Mouse (Mus musculus) bone marrow, adult 2 months (tissue): ENCODE data around the gene Gzmb. TPM values are rescaled to one million over a fixed set of nuclear protein-coding genes. Genes with fewer than 3 reads are reported as not detected.
"Not testable (repeated sequence)": the region's sequence is repeated elsewhere in the genome, so short reads cannot be mapped to it uniquely, and the experiment has no call there.

Experiments used
- H3K27ac ChIP-seq: fragments of 200-500 bp; 2 replicates; pipeline ENCODE4 v1.5.1; 2012; ENCODE audit warnings: low read depth, mild to moderate bottlenecking, control low read depth, inconsistent platforms, low read length; ENCODE audit not compliant: control insufficient read depth, poor library complexity, insufficient read depth
- H3K4me1 ChIP-seq: fragments of 200-500 bp; 2 replicates; pipeline ENCODE4 v1.6.1; 2011; ENCODE audit warnings: low read length; ENCODE audit not compliant: control insufficient read depth, insufficient read depth
- H3K4me3 ChIP-seq: fragments of 200-500 bp; replicated peaks from 2 replicates; pipeline ENCODE3; 2011; ENCODE audit warnings: mild to moderate bottlenecking, low read depth, low read length, control low read depth; ENCODE audit not compliant: control insufficient read depth
- CTCF ChIP-seq: fragments of 200-500 bp; IDR thresholded peaks from 2 replicates; pipeline ENCODE4 v1.5.1; 2011; ENCODE audit warnings: low read length, control low read depth; ENCODE audit not compliant: control insufficient read depth, insufficient read depth
- POLR2A ChIP-seq: fragments of 200-500 bp; IDR thresholded peaks from 2 replicates; pipeline ENCODE4 v1.6.1; 2011; ENCODE audit warnings: low read depth, mild to moderate bottlenecking, control low read depth, low read length, borderline replicate concordance; ENCODE audit not compliant: control insufficient read depth
- WGBS: fragments of 180-500 bp; shearing (Covaris S2); methylation state at CpG from one replicate; pipeline ENCODE4 v1.1.7; 2018; 5-methylcytosine and 5-hydroxymethylcytosine counted together
- polyA plus RNA-seq: library from polyadenylated mRNA; stranded (reverse); fragments of >200 nt; gene quantifications from 2 replicates; pipeline ENCODE4 v1.2.4, GENCODE M21; 2011; ENCODE audit warnings: low replicate concordance; ENCODE audit not compliant: missing spikeins, insufficient read depth, insufficient read length

Gzmb gene
- polyA plus RNA-seq: not detected in 2 replicates

DNA sequence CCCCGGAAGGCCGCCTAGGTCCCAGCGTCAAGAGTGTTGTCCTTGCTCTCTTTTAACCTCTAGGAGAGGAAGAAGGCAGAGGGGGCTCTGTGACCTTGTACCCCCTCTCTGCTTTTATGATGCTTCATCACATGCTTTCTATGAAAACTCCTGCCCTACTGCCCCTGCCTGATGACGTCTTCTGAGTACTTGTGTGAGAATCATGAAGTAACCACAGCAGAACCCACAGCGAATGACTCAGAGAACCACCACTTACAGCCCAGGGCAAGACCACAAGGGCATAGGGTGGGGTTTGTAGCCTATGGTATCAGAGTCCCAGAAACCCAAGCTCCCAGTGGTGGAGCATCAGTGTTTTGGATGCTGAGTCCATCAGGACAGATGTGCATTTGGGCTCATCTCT lies at the start of gene Gzmb:
Gene Gzmb, minus strand, starts transcription at position 108 of the 400 bp plus-strand sequence.
- no peak within 1 kb of the TSS for H3K27ac ChIP-seq
- TF ChIP-seq POLR2A: no peak
- no peak for TF ChIP-seq CTCF
- no peak within 1 kb of the TSS for H3K4me3 ChIP-seq
- H3K4me1 ChIP-seq: no peaks in the 10 kb centered on the region
- 58% methylated on average over 5 of the region's 5 CpGs for WGBS

- H3K4me1 ChIP-seq, H3K4me3 ChIP-seq, H3K27ac ChIP-seq: not testable (repeated sequence)
Observed at GRCm38 (mm10) chr14:56311801-56312200, 49.7 kb upstream of the Gzmb start.

- WGBS: 76% methylated on average over 9 of the region's 9 CpGs
- H3K4me1 ChIP-seq: no peaks in the 10 kb centered on the region
- no peak overlapping the region for H3K27ac ChIP-seq
- TF ChIP-seq POLR2A (no peak), CTCF (no peak)
- H3K4me3 ChIP-seq: no peak overlapping the region
Observed at GRCm38 (mm10) chr14:56310238-56310637, 48.2 kb upstream of the Gzmb start.

- WGBS: 0% methylated on average over 4 of the region's 4 CpGs
- TF ChIP-seq CTCF (no peak), POLR2A (no peak)
- no peak overlapping the region for H3K27ac ChIP-seq
Observed at GRCm38 (mm10) chr14:56304149-56304548, 42.1 kb upstream of the Gzmb start.

DNA sequence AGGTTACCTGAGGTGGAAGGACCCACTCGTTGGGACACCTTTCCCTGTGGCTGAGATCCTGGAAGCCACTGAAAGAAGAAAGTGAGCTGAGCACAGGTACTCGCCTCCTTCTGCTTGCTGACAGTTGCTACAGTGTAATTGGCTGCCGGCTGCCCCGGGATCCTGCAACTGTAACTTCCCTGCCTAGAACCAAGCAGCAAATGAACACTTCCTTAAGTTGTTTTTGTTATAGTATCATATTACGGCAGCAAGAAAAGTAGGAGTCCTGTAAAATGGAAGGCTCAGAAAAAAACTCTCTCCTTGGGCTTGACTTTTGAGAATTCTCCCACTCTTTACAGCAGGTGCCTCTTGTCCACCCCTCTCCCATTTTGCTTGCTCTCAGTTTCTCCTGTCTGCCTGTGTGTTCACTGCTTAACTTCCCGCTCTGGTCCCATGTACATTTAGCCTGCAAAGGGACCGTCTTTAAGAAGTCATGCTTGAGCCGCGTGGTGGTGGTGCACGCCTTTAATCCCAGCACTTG lies 41.5 kb upstream of the Gzmb start:
- H3K4me1 ChIP-seq: peaks cover 1% of the 10 kb centered on the region; the same call in 1 of the 2 replicates
- TF ChIP-seq POLR2A (no peak), CTCF (no peak)
- 21% methylated on average over 10 of the region's 10 CpGs for WGBS
- H3K27ac ChIP-seq: no peak overlapping the region
- peak overlapping the region; percentile 42 for H3K4me3 ChIP-seq

More at GRCm38 (mm10) chr14:56304149-56304548, 42.1 kb upstream of the Gzmb start:
- H3K4me3 ChIP-seq: no peak overlapping the region
- H3K4me1 ChIP-seq: peaks cover 1% of the 10 kb centered on the region; the same call in 1 of the 2 replicates

DNA sequence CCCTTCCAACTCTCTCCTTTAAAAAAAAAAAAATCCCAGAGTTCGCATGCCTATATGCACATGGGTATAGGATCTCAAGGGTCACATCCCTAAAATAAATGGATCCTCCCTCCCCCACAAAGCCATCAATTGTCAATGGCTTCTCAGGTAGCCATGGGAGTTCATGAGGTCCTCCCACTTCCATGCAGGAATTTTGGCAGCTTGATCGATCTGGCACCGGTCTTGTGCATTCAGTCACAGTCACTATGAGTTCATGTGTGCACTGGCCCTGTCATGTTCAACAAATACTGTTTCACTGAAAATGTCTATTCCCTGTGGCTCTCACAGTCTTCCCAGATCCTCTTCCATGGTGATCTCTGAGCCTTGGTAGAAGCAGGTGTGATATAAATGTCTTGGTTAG lies 40.0 kb upstream of the Gzmb start:
- WGBS: 88% methylated on average over 3 of the region's 3 CpGs
- Histone ChIP-seq H3K4me3 (no peak overlapping the region), H3K27ac (no peak overlapping the region), H3K4me1 (peaks cover 1% of the 10 kb centered on the region; the same call in 1 of the 2 replicates)
- TF ChIP-seq CTCF (no peak), POLR2A (no peak)

- WGBS: 26% methylated on average over 5 of the region's 5 CpGs
- Histone ChIP-seq H3K4me3 (no peak overlapping the region), H3K4me1 (no peaks in the 10 kb centered on the region; the same call in 1 of the 2 replicates), H3K27ac (no peak overlapping the region)
- no peak for TF ChIP-seq POLR2A
Observed at GRCm38 (mm10) chr14:56296786-56297185, 34.7 kb upstream of the Gzmb start.

GRCm38 (mm10) chr14:56296106-56296505 lies 34.0 kb upstream of the Gzmb start:
- TF ChIP-seq POLR2A (no peak), CTCF (no peak)
- 74% methylated on average over 4 of the region's 4 CpGs for WGBS
- Histone ChIP-seq H3K27ac (no peak overlapping the region), H3K4me3 (no peak overlapping the region), H3K4me1 (no peaks in the 10 kb centered on the region; the same call in 1 of the 2 replicates)

DNA sequence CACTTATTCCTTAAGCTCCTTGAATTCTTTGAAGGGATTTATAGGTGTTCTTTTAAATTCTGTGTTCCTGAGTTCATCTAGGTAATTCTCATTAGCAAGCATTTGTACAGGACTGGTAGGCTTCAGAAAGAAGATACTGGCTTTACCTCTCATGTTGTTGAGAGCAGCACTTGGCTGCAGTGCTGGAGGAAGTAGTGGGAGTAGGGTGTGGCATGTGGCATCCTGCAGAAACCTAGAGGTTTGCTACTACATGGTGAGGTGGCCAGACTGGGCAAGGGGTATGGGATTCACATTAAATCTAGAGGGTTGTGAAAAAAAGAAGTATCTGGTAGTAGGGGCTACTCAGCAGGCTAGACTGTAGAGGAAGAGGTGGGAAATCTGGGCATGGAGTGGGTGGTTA lies 31.1 kb upstream of the Gzmb start:
- Histone ChIP-seq H3K4me1 (no peaks in the 10 kb centered on the region; the same call in 1 of the 2 replicates), H3K27ac (no peak overlapping the region), H3K4me3 (no peak overlapping the region)
- TF ChIP-seq CTCF (no peak), POLR2A (no peak)
